Mouse (Mus musculus) kidney, postnatal 25 days (tissue): Measurements from ENCODE around the gene Cfap58.
A peak's percentile ranks its signal among the peaks of the same experiment; 100 is the strongest.

Experiments used
- DNase-seq, 2 experiments: peaks; one replicate each; pipeline ENCODE4 v3.0.0; 2021; ENCODE audit warnings: mixed read lengths in 2 of 2

Gene Cfap58

DNA sequence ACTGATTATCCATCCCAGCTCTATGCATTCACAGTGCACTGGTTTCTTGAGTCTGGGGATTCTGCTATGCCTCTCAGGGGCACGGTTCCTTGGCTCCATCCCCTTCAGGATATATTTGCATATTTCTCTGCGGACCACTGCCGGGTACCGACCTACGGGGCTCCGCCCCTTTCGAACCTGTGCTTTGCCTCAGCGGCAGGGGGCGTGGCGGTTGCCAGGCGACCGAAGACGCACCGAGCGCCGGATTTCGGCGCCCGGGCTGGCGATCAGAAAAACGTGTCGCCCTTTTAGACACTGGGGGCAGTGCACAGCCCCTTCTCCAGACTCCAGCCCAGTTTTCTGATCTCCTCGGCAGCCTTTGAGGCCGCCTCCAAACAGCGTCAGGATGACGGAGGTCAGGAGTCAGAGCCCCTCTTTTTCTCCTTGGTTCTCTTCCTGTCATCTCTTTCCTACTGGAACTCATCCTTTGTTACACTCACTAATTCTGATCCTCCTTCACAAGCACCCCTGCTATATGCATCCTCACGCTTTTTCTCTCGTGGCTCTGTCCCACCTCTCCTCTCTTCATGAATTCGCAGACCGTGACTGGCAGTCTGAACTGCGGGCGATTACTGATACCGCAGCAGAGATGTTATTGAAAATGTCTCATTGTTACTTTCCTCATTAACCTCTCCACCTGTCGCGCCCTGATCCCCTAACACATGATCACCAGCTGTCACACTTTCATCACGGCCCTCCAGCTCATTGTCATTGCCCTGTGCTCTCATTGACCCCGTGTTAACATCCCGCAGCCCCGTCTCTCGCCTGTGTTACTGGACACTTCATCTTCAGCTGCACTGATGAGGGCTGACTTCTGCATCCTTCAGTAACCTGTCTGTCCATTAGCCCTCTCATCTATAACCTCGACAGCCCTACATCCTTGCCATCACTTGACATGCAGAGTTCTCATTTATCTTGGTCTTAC, at the start of gene Cfap58:
TSS of gene Cfap58 (plus strand) at position 233 of the 964 bp plus-strand sequence.
- peak; percentile 60 to 75 for DNase-seq

DNA sequence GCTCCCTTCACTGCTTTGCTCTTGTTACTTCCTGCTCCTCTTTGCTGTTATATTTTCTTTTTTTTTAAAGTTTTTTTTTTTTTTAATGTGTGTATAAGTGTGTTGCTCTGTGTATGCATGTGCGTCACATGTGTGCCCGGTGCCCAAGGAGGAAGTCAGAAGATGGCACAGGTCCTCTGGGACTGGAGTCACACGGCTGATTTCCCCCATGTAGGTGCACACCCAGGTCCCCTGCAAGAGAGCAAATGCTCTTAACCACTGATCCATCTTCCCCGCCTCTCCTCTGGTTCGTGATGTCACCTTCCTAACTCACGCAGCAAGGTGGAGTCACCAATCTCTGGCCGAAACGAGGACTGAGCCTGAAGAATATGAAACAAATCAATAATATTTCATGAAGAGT, 49.4 kb upstream of the Cfap58 start:
- DNase-seq, result no peak

- DNase-seq, result peak; percentile 61 to 83
Measured at GRCm38 (mm10) chr19:47890489-47891130, 46.9 kb upstream of the Cfap58 start.

- peak; percentile 48 to 75 for DNase-seq
Measured at GRCm38 (mm10) chr19:47891562-47892312, 45.7 kb upstream of the Cfap58 start.

- no peak for DNase-seq
Measured at GRCm38 (mm10) chr19:47893092-47893491, 44.4 kb upstream of the Cfap58 start.

GRCm38 (mm10) chr19:47898472-47899079, 38.9 kb upstream of the Cfap58 start:
- no peak for DNase-seq

- DNase-seq, result no peak
Measured at GRCm38 (mm10) chr19:47900012-47900411, 37.5 kb upstream of the Cfap58 start.

DNA sequence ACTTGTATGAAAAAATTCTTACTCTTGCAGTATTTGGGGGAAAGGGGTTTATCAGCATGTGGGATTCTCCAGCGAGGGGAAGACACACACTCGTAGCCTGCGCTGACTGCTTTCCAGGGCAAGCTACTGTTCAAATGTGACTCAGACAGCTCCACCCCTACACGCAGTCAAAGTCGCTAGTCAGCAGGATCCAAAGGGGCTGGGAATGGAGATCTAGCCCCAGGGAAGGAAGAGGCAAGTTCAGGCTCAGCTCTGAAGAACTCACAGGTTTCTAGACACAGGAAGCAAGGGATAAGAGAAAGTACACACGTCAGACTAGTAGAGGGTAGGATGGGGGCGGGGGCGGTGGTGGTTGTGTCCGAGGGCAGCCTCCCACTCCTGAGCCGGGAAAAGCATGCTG, 36.9 kb upstream of the Cfap58 start:
- no peak for DNase-seq

DNA sequence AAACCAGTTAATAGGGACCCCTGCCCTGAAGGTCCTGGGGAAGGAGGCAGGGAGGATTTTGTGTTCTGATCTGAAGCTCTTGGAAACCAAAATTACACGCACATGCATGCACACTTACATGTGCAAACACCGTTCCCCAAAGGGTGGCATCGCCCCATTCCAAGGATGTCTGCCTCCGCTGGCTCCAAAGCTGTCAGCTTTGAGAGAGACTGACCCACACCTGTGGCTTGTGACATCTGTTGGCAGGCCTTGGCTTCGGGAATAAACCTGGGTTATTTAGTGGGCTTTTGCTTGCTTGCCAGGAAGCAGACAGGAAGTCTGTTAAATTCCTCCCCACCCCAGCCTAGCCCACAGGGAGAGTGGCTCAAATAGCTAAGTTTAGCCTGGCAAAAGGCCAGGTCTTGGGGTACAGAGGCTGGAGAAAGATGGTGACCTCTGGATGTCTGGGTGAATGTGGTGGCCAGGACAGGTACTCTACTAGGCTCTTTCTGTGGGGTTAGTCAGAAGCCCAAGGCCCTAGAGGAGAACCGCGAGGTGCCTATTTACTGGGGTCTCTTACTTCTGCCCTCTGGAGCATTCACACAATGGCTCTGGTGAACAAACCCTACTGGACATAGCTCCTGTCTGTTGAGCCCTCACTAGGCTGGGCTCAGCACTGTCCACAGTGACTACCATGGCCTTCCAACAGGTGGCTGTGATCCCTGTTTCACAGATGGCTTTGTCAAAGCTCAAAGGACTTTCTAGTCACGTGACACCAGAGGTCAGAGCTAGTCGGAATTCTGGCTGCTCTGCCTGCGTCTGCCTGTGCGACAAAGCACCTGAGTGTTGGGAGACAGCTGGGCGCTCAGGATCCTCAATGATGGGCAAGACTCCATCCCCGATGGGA, 34.9 kb upstream of the Cfap58 start:
- DNase-seq, result peak; percentile 80 to 89

- no peak for DNase-seq
Measured at GRCm38 (mm10) chr19:47903679-47904078, 33.8 kb upstream of the Cfap58 start.

GRCm38 (mm10) chr19:47905081-47905480, 32.4 kb upstream of the Cfap58 start:
- no peak for DNase-seq

DNA sequence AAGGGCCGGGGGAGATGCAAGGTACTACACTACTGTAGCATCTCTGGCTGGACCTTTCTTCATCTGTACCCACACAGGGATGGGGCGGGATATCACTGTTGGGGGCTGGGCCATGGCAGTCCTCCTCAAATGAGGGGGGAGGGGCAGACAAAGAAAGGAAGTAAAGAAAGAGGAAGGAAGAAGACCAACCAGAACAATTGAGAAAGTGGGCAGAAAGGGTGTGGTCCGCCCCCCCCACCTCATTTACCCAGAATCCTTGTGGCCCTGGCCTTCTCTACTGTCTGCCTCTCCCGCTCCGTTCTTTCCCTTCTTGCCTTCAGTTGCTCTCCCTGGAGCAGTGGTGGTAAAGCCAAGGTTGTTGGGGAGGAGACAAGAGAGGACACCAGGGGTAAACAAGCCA, 31.9 kb upstream of the Cfap58 start:
- no peak for DNase-seq

GRCm38 (mm10) chr19:47907596-47907995, 29.9 kb upstream of the Cfap58 start:
- DNase-seq, result peak; percentile 58 to 88

DNA sequence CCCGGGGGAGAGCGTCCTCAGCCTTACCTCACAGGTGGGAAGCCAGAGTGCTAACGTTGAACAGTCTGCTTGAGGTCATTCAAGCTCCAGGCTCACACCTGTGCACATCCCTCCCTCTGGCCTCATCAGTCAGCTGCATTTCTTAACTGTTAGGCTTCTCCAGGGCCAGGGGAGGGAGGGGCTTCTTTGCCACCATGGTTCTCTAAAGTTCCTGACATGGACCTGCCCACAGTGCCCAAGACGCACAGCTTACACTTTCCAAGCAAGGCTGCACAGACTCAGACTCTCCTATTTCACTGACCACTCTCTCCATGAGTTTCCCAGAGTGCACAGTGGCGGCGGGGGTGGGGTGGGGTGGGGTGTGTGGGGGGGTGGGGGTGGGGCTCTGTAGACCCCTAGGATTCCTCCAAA, 28.5 kb upstream of the Cfap58 start:
- DNase-seq, result no peak

DNA sequence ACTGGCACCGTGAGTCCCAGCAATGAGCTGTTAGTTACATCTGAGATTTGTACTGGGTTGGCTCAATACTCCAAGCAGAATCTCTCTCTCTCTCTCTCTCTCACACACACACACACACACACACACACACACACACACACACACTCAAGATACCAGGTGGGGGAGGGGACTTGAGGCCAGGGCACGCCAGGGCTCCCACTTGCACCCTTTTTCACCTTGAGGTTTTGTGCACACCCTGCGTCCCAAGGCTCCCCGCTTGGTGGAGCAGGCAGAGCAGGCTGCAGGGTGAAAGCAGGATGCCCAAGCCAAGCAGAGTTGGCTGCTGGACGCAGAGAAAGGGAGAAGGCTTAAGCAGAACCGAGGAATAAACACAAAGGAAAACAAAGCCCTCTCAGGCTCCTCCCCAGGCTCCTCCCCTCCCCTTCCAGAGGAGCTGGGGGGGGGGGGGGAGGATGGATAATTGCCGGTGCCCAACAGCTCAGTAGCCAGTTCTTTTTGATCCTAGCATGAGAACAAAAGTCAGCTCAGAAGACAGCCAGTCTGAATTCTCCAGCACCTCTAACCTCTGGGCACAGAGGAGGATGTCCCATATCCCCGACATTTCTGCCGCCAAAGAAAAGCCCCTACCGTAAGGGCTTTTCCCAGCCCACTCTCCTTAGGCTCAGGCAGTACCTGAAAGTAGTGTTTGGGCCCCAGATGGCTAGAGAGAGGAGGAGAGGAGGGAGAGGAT, 27.9 kb upstream of the Cfap58 start:
- peak; percentile 48 to 65 for DNase-seq

GRCm38 (mm10) chr19:47910117-47910618, 27.3 kb upstream of the Cfap58 start:
- no peak for DNase-seq

DNA sequence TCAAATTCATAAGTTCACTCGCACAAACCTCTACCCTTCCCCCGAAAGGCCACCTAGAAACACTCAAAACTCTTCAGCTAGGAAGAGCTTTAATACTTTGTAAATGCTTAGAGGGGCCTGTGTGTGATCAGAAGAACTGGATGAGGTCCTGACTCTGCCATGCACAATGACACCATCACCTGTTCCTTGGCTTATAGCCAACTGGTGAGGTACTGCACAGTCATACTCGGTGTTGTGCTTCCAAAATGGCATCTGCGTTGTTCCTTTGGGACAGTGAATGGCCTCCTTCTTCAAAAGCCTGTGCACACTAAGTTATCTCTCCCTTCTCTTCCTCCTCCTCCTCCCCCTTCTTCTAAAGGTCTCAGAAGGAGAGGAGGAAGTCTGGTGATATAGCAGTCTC, 26.7 kb upstream of the Cfap58 start:
- DNase-seq, result no peak

- DNase-seq, result no peak
Measured at GRCm38 (mm10) chr19:47913344-47913743, 24.1 kb upstream of the Cfap58 start.

DNA sequence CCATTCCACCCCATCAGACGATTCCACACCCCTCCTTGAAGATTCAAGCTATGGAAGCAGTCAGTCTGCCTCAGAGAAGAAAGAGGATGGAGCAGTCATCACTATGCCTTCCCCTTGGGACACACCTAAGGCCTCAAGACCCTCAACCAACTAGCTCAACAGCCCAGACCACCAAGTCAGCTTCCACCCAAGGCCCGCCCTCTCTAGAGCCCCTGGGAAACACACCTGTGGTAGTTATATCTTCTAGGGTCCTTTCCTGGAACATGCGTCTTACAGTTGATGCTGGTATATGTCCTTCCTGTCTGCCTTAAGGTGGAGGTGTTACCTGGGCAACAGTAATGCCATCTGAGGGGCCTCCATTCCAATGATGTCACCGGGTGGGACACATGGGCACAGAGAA, 23.3 kb upstream of the Cfap58 start:
- no peak for DNase-seq

DNA sequence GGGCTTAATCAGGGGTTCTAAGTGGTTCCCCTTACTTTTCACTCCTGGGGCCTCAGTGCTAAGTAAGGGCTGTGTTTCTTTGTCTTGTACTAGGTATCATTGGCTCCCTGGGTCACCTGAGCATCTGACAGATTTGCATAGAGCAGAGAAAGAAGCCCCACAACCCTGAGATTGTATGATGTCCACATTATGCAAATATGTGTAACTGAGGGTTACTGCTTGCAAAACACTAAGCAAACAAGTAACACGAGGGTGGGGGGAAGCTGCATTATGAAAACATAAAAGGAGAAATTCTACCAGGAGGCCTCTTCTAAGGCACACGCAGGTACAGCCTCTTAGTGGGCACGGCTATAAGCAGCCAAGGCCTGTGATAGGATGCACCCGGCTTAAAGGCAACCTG, 22.2 kb upstream of the Cfap58 start:
- DNase-seq, result peak in 1 of 2 experiments; percentile 2

DNA sequence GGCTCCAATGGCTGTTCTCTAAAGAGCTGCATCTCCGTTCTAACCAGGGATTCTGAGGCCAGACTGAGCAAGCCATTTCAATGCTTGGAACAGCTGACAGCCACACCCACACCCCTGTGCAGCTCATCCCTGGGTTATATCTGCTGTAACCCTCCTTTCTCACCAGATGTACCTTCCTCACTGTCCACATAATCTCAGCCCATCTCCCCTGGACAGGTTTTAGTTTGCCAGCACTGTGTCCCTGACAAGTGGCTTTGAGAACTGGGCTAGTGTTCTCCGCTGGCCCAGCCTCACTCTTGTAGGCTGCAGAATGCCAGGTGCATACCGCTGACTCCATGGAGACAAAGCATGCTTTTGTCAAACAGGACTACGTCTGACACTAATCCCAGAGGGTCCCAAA, 20.1 kb upstream of the Cfap58 start:
- DNase-seq, result peak in 1 of 2 experiments; percentile 28
